Mouse (Mus musculus) myocyte (in vitro differentiated cells): ENCODE measurements around the gene Slc25a16. TPM values are rescaled to one million over a fixed set of nuclear protein-coding genes. Genes with fewer than 3 reads are reported as not detected.

Experiments used
- H3K27me3 ChIP-seq: one replicate; pipeline ENCODE4 v1.6.1; 2011; ENCODE audit not compliant: control insufficient read depth, insufficient read depth, insufficient read length
- H3K36me3 ChIP-seq: one replicate; pipeline ENCODE4 v1.6.1; 2011; ENCODE audit not compliant: control insufficient read depth, insufficient read depth
- H3K4me2 ChIP-seq: one replicate; pipeline ENCODE4 v1.6.1; 2011; ENCODE audit warnings: low read depth, control low read depth
- H3K4me3 ChIP-seq: one replicate; pipeline ENCODE4 v1.5.1; 2011; ENCODE audit warnings: mild to moderate bottlenecking, control low read depth, moderate library complexity
- H3K79me2 ChIP-seq: one replicate; pipeline ENCODE4 v1.6.1; 2011; ENCODE audit not compliant: control insufficient read depth, insufficient read depth
- H3ac ChIP-seq: one replicate; pipeline ENCODE4 v1.6.1; 2011; ENCODE audit not compliant: control insufficient read depth, insufficient read length
- CEBPB ChIP-seq: IDR thresholded peaks from 2 replicates; pipeline ENCODE4 v1.6.1; 2011; ENCODE audit warnings: mild to moderate bottlenecking, moderate library complexity; ENCODE audit not compliant: poor library complexity, insufficient read depth, severe bottlenecking
- E2F4 ChIP-seq: IDR thresholded peaks from one replicate; pipeline ENCODE4 v1.6.1; 2011; ENCODE audit warnings: mild to moderate bottlenecking, control low read depth, moderate library complexity; ENCODE audit not compliant: insufficient read depth
- MAX ChIP-seq: IDR thresholded peaks from one replicate; pipeline ENCODE4 v1.6.1; 2011; ENCODE audit warnings: low read depth, mild to moderate bottlenecking, control low read depth
- MYOD1 ChIP-seq, 3 experiments: IDR thresholded peaks; one replicate each; pipeline ENCODE4 v1.6.1; 2011; ENCODE audit warnings: control low read depth in 2 of 3, low read depth in 2 of 3, mild to moderate bottlenecking in 2 of 3, moderate library complexity in 1 of 3; ENCODE audit not compliant: insufficient read length in 2 of 3, control insufficient read depth in 1 of 3
- MYOG ChIP-seq, 3 experiments: IDR thresholded peaks; one replicate each; pipeline ENCODE4 v1.6.1; 2011; ENCODE audit warnings: control low read depth in 2 of 3, low read depth in 2 of 3, mild to moderate bottlenecking in 2 of 3; ENCODE audit not compliant: insufficient read length in 2 of 3, control insufficient read depth in 1 of 3, insufficient read depth in 1 of 3
- POLR2A ChIP-seq: IDR thresholded peaks from one replicate; pipeline ENCODE4 v1.6.1; 2011; ENCODE audit warnings: low read depth, mild to moderate bottlenecking, control low read depth, moderate library complexity; ENCODE audit not compliant: insufficient read length
- POLR2AphosphoS2 ChIP-seq: IDR thresholded peaks from one replicate; pipeline ENCODE4 v1.6.1; 2011; ENCODE audit warnings: low read depth, control low read depth; ENCODE audit not compliant: insufficient read length
- REST ChIP-seq: IDR thresholded peaks from one replicate; pipeline ENCODE4 v1.6.1; 2011; ENCODE audit warnings: mild to moderate bottlenecking, control low read depth, moderate library complexity; ENCODE audit not compliant: insufficient read depth, insufficient read length
- SRF ChIP-seq: IDR thresholded peaks from one replicate; pipeline ENCODE4 v1.6.1; 2011; ENCODE audit warnings: low read depth; ENCODE audit not compliant: control insufficient read depth, insufficient read length
- TCF12 ChIP-seq: IDR thresholded peaks from one replicate; pipeline ENCODE4 v1.6.1; 2011; ENCODE audit warnings: mild to moderate bottlenecking, control low read depth; ENCODE audit not compliant: poor library complexity, insufficient read depth, severe bottlenecking
- TCF3 ChIP-seq: IDR thresholded peaks from one replicate; pipeline ENCODE4 v1.6.1; 2011; ENCODE audit warnings: low read depth, control low read depth; ENCODE audit not compliant: insufficient read length
- USF1 ChIP-seq: IDR thresholded peaks from one replicate; pipeline ENCODE4 v1.6.1; 2011; ENCODE audit warnings: low read depth, mild to moderate bottlenecking, control low read depth, moderate library complexity
- polyA plus RNA-seq: library from polyadenylated mRNA; unstranded; fragments of >200 nt; fragmentation: generic; extraction: Trizol; gene quantifications from one replicate; pipeline ENCODE4 v1.2.1, GENCODE M21; 2012; ENCODE audit warnings: missing spikeins

Gene Slc25a16
- polyA plus RNA-seq, 1 experiment, result 5.8 TPM

- TF ChIP-seq E2F4 (no peak), REST (no peak), SRF (no peak), USF1 (no peak), MYOD1 (IDR thresholded peaks at IDR 0.05; ENCODE audit: control insufficient read depth in 1 of 3, insufficient read length in 2 of 3, low read depth in 2 of 3) (no peak), MYOG (IDR thresholded peaks at IDR 0.05; ENCODE audit: control insufficient read depth in 1 of 3, insufficient read depth in 1 of 3, insufficient read length in 2 of 3, low read depth in 2 of 3) (no peak), MAX (no peak), TCF3 (no peak), CEBPB (no peak), TCF12 (no peak), POLR2AphosphoS2 (no peak), POLR2A (no peak)
- H3ac ChIP-seq, result no peak overlapping the region
- H3K4me3 ChIP-seq, result no peak overlapping the region
- no peak overlapping the region for H3K4me2 ChIP-seq
- no peaks in the 10 kb centered on the region for H3K79me2 ChIP-seq
- no peaks in the 10 kb centered on the region for H3K27me3 ChIP-seq
- H3K36me3 ChIP-seq, result no peaks in the 10 kb centered on the region
These were observed 66.9 kb downstream of the Slc25a16 start for GRCm38 (mm10) chr10:62987341-62987740.

GRCm38 (mm10) chr10:62990636-62991035 is 70.2 kb downstream of the Slc25a16 start:
- H3K4me2 ChIP-seq, result no peak overlapping the region
- H3ac ChIP-seq, result no peak overlapping the region
- no peaks in the 10 kb centered on the region for H3K36me3 ChIP-seq
- TF ChIP-seq MAX (no peak), TCF3 (no peak), REST (no peak), POLR2AphosphoS2 (no peak), MYOD1 (IDR thresholded peaks at IDR 0.05; ENCODE audit: control insufficient read depth in 1 of 3, insufficient read length in 2 of 3, low read depth in 2 of 3) (no peak), E2F4 (no peak), USF1 (no peak)
- no peak overlapping the region for H3K4me3 ChIP-seq
- H3K27me3 ChIP-seq, result no peaks in the 10 kb centered on the region
- H3K79me2 ChIP-seq, result no peaks in the 10 kb centered on the region

DNA sequence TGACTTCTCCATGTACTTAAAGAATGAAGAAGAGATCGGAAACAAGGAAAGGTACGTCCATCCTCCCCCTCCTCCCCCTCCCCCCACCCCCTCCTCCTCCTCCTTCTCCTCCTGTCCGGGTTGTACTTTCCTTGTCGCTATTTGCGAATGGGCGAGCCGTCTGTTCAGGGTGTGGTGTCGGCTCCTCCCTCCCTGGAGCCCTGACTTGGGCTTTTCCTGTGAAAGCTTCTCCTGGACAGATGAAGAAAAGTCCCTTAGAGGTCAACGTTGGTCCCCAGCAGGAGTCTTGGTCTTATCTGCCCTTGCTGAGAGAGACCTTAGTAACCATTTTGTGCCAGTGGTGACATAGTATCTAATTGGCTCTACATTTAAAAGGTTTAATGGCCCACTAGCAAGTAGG is 73.6 kb downstream of the Slc25a16 start:
- no peak overlapping the region for H3K4me2 ChIP-seq
- H3K36me3 ChIP-seq, result peaks cover 2% of the 10 kb centered on the region
- no peaks in the 10 kb centered on the region for H3K79me2 ChIP-seq
- no peak overlapping the region for H3ac ChIP-seq
- TF ChIP-seq USF1 (no peak), POLR2A (no peak), TCF3 (no peak), POLR2AphosphoS2 (no peak), MAX (no peak), REST (no peak), MYOG (IDR thresholded peaks at IDR 0.05; ENCODE audit: control insufficient read depth in 1 of 3, insufficient read depth in 1 of 3, insufficient read length in 2 of 3, low read depth in 2 of 3) (no peak), MYOD1 (IDR thresholded peaks at IDR 0.05; ENCODE audit: control insufficient read depth in 1 of 3, insufficient read length in 2 of 3, low read depth in 2 of 3) (no peak), E2F4 (no peak), CEBPB (no peak), TCF12 (no peak), SRF (no peak)
- H3K4me3 ChIP-seq, result no peak overlapping the region
- no peaks in the 10 kb centered on the region for H3K27me3 ChIP-seq

Other genes with a start within 250 kb of the Slc25a16 start
- not detected for gene Stox1, start 194.5 kb upstream of the Slc25a16 start, polyA plus RNA-seq
- 27.8 TPM for gene Ccar1, start 128.3 kb upstream of the Slc25a16 start, polyA plus RNA-seq
- gene Tet1, start 11.6 kb upstream of the Slc25a16 start, polyA plus RNA-seq, result 0.48 TPM
- gene Dna2, start 26.4 kb downstream of the Slc25a16 start, polyA plus RNA-seq, result 0.77 TPM
- gene Rufy2, start 59.6 kb downstream of the Slc25a16 start, polyA plus RNA-seq, result 3.0 TPM
- 18.1 TPM for gene Hnrnph3, start 103.6 kb downstream of the Slc25a16 start, polyA plus RNA-seq
- gene Pbld2, start 103.7 kb downstream of the Slc25a16 start, polyA plus RNA-seq, result 1.0 TPM
- gene Pbld1, start 139.5 kb downstream of the Slc25a16 start, polyA plus RNA-seq, result 0.31 TPM
- gene Atoh7, start 179.0 kb downstream of the Slc25a16 start, polyA plus RNA-seq, result not detected